Mouse (Mus musculus): Measurements from ENCODE around the gene Flt3. TPM values are rescaled to one million over a fixed set of nuclear protein-coding genes. Genes with fewer than 3 reads are reported as not detected.
A peak's percentile ranks its signal among the peaks of the same experiment; 100 is the strongest.

Gene Flt3
- polyA plus RNA-seq, 1 experiment from 2014 or later, result 0.27 TPM

GRCm38 (mm10) chr5:147299255-147300000, 100.9 kb downstream of the Flt3 start:
- H3K4me3 ChIP-seq (ENCODE audit: low read depth, low read length), result peak overlapping the region; percentile 3; the same call in 1 of the 2 replicates
- no peaks in the 10 kb centered on the region; the same call in 1 of the 2 replicates for H3K4me1 ChIP-seq (ENCODE audit: control insufficient read depth, insufficient read depth, low read length)
- no peaks in the 10 kb centered on the region for H3K36me3 ChIP-seq (replicated peaks; ENCODE audit: control insufficient read depth, insufficient read depth, low read depth, low read length)
- peaks cover 84% of the 10 kb centered on the region for H3K27me3 ChIP-seq (ENCODE audit: control insufficient read depth, insufficient read depth, low read length)
- ATAC-seq (replicated peaks; ENCODE audit: insufficient number of reproducible peaks, low FRiP score, low TSS enrichment, low read depth) (peak; percentile 64; the same call in 1 of the 2 replicates), DNase-seq (ENCODE audit: low spot score) (peak; percentile 90)
- WGBS, result under 1% methylated on average over 41 of the region's 41 CpGs
- no peak overlapping the region for H3K9ac ChIP-seq (replicated peaks; ENCODE audit: low read length)
- peak overlapping the region; percentile 33 for H3K4me2 ChIP-seq (ENCODE audit: low read depth, low read length)
- no peak overlapping the region for H3K27ac ChIP-seq (replicated peaks; ENCODE audit: low read depth, low read length)
- no peaks in the 10 kb centered on the region for H3K9me3 ChIP-seq (replicated peaks; ENCODE audit: control insufficient read depth, low read length)

- Histone ChIP-seq H3K9ac (replicated peaks; ENCODE audit: low read length) (no peak overlapping the region), H3K4me3 (ENCODE audit: low read depth, low read length) (no peak overlapping the region), H3K27me3 (ENCODE audit: control insufficient read depth, insufficient read depth, low read length) (peaks cover 81% of the 10 kb centered on the region), H3K27ac (replicated peaks; ENCODE audit: low read depth, low read length) (no peak overlapping the region), H3K4me1 (ENCODE audit: control insufficient read depth, insufficient read depth, low read length) (no peaks in the 10 kb centered on the region; the same call in 1 of the 2 replicates), H3K9me3 (replicated peaks; ENCODE audit: control insufficient read depth, low read length) (no peaks in the 10 kb centered on the region), H3K4me2 (ENCODE audit: low read depth, low read length) (no peak overlapping the region), H3K36me3 (replicated peaks; ENCODE audit: control insufficient read depth, insufficient read depth, low read depth, low read length) (no peaks in the 10 kb centered on the region)
- whole genome bisulfite sequencing, result 60% methylated on average over 5 of the region's 5 CpGs
- DNase-seq (ENCODE audit: low spot score), result no peak
- no peak for ATAC-seq (replicated peaks; ENCODE audit: insufficient number of reproducible peaks, low FRiP score, low TSS enrichment, low read depth)
Measured at GRCm38 (mm10) chr5:147297249-147297648, 103.0 kb downstream of the Flt3 start.

- Histone ChIP-seq H3K9ac (replicated peaks; ENCODE audit: low read length) (no peak overlapping the region), H3K27me3 (ENCODE audit: control insufficient read depth, insufficient read depth, low read length) (peaks cover 55% of the 10 kb centered on the region), H3K4me3 (ENCODE audit: low read depth, low read length) (no peak overlapping the region), H3K9me3 (replicated peaks; ENCODE audit: control insufficient read depth, low read length) (no peaks in the 10 kb centered on the region), H3K4me2 (ENCODE audit: low read depth, low read length) (no peak overlapping the region), H3K36me3 (replicated peaks; ENCODE audit: control insufficient read depth, insufficient read depth, low read depth, low read length) (no peaks in the 10 kb centered on the region), H3K4me1 (ENCODE audit: control insufficient read depth, insufficient read depth, low read length) (no peaks in the 10 kb centered on the region; the same call in 1 of the 2 replicates), H3K27ac (replicated peaks; ENCODE audit: low read depth, low read length) (no peak overlapping the region)
- WGBS, result 10% methylated on average over 20 of the region's 20 CpGs
- DNase-seq (ENCODE audit: low spot score), result peak; percentile 47
- ATAC-seq (replicated peaks; ENCODE audit: insufficient number of reproducible peaks, low FRiP score, low TSS enrichment, low read depth), result no peak
Measured at GRCm38 (mm10) chr5:147294121-147294520, 106.2 kb downstream of the Flt3 start.

GRCm38 (mm10) chr5:147293127-147293910, 107.0 kb downstream of the Flt3 start:
- Histone ChIP-seq H3K9ac (replicated peaks; ENCODE audit: low read length) (no peak overlapping the region), H3K9me3 (replicated peaks; ENCODE audit: control insufficient read depth, low read length) (no peaks in the 10 kb centered on the region), H3K4me1 (ENCODE audit: control insufficient read depth, insufficient read depth, low read length) (no peaks in the 10 kb centered on the region; the same call in 1 of the 2 replicates), H3K27me3 (ENCODE audit: control insufficient read depth, insufficient read depth, low read length) (peaks cover 48% of the 10 kb centered on the region), H3K4me3 (ENCODE audit: low read depth, low read length) (no peak overlapping the region), H3K4me2 (ENCODE audit: low read depth, low read length) (no peak overlapping the region), H3K36me3 (replicated peaks; ENCODE audit: control insufficient read depth, insufficient read depth, low read depth, low read length) (no peaks in the 10 kb centered on the region), H3K27ac (replicated peaks; ENCODE audit: low read depth, low read length) (no peak overlapping the region)
- ATAC-seq (replicated peaks; ENCODE audit: insufficient number of reproducible peaks, low FRiP score, low TSS enrichment, low read depth) (peak; percentile 76), DNase-seq (ENCODE audit: low spot score) (peak; percentile 93)
- WGBS, result 16% methylated on average over 17 of the region's 18 CpGs

GRCm38 (mm10) chr5:147292506-147293120, 107.7 kb downstream of the Flt3 start:
- no peak overlapping the region for H3K27ac ChIP-seq (replicated peaks; ENCODE audit: low read depth, low read length)
- no peak for ATAC-seq (replicated peaks; ENCODE audit: insufficient number of reproducible peaks, low FRiP score, low TSS enrichment, low read depth)
- no peak overlapping the region for H3K9ac ChIP-seq (replicated peaks; ENCODE audit: low read length)
- peaks cover 41% of the 10 kb centered on the region for H3K27me3 ChIP-seq (ENCODE audit: control insufficient read depth, insufficient read depth, low read length)
- 41% methylated on average over 13 of the region's 13 CpGs for WGBS
- H3K36me3 ChIP-seq (replicated peaks; ENCODE audit: control insufficient read depth, insufficient read depth, low read depth, low read length), result no peaks in the 10 kb centered on the region
- no peak overlapping the region for H3K4me3 ChIP-seq (ENCODE audit: low read depth, low read length)
- H3K4me2 ChIP-seq (ENCODE audit: low read depth, low read length), result no peak overlapping the region
- no peaks in the 10 kb centered on the region; the same call in 1 of the 2 replicates for H3K4me1 ChIP-seq (ENCODE audit: control insufficient read depth, insufficient read depth, low read length)
- no peaks in the 10 kb centered on the region for H3K9me3 ChIP-seq (replicated peaks; ENCODE audit: control insufficient read depth, low read length)
- DNase-seq (ENCODE audit: low spot score), result peak; percentile 0

GRCm38 (mm10) chr5:147291764-147292505, 108.4 kb downstream of the Flt3 start:
- 36% methylated on average over 16 of the region's 16 CpGs for WGBS
- Histone ChIP-seq H3K27ac (replicated peaks; ENCODE audit: low read depth, low read length) (no peak overlapping the region), H3K36me3 (replicated peaks; ENCODE audit: control insufficient read depth, insufficient read depth, low read depth, low read length) (no peaks in the 10 kb centered on the region), H3K4me2 (ENCODE audit: low read depth, low read length) (no peak overlapping the region), H3K4me1 (ENCODE audit: control insufficient read depth, insufficient read depth, low read length) (no peaks in the 10 kb centered on the region; the same call in 1 of the 2 replicates), H3K27me3 (ENCODE audit: control insufficient read depth, insufficient read depth, low read length) (peaks cover 34% of the 10 kb centered on the region), H3K9me3 (replicated peaks; ENCODE audit: control insufficient read depth, low read length) (no peaks in the 10 kb centered on the region), H3K4me3 (ENCODE audit: low read depth, low read length) (no peak overlapping the region), H3K9ac (replicated peaks; ENCODE audit: low read length) (no peak overlapping the region)
- DNase-seq (ENCODE audit: low spot score) (no peak), ATAC-seq (replicated peaks; ENCODE audit: insufficient number of reproducible peaks, low FRiP score, low TSS enrichment, low read depth) (no peak)

- no peak overlapping the region for H3K27ac ChIP-seq (replicated peaks; ENCODE audit: low read depth, low read length)
- no peak overlapping the region for H3K4me3 ChIP-seq (ENCODE audit: low read depth, low read length)
- H3K9ac ChIP-seq (replicated peaks; ENCODE audit: low read length), result no peak overlapping the region
- no peak overlapping the region for H3K4me2 ChIP-seq (ENCODE audit: low read depth, low read length)
- H3K27me3 ChIP-seq (ENCODE audit: control insufficient read depth, insufficient read depth, low read length), result peaks cover 15% of the 10 kb centered on the region
- no peaks in the 10 kb centered on the region for H3K36me3 ChIP-seq (replicated peaks; ENCODE audit: control insufficient read depth, insufficient read depth, low read depth, low read length)
- no peaks in the 10 kb centered on the region for H3K4me1 ChIP-seq (ENCODE audit: control insufficient read depth, insufficient read depth, low read length)
- H3K9me3 ChIP-seq (replicated peaks; ENCODE audit: control insufficient read depth, low read length), result no peaks in the 10 kb centered on the region
- ATAC-seq (replicated peaks; ENCODE audit: insufficient number of reproducible peaks, low FRiP score, low TSS enrichment, low read depth), result no peak
- WGBS, result 75% methylated on average over 4 of the region's 4 CpGs
- DNase-seq (ENCODE audit: low spot score), result no peak
Measured at GRCm38 (mm10) chr5:147284365-147284764, 115.9 kb downstream of the Flt3 start.

Measured in embryonic facial prominence, embryonic 11.5 days (tissue).